Mouse (Mus musculus): ENCODE data around the gene Cisd2.

The Cisd2 gene

DNA sequence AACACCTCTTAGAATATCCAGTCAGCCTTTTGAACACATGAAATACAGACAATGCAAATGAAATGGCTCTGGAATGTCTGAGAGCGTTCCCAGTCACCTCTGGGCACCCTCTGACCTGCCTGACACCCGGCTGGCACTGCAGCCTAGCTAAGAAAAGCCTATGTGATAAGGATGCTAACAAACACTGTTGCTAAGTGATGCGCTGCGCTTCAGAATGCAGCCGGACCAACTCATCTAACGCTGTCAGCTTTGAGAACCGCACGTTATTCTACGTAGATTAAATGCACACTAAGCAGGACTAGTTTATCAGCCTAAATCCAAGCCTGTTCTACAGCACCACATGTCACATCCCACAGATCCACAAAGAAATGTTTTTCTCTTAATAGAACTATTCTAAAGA, 11.9 kb downstream of the Cisd2 start:
- no peak for DNase-seq (ENCODE audit: low read depth in 1 of 2, low spot score in 2 of 2)

DNA sequence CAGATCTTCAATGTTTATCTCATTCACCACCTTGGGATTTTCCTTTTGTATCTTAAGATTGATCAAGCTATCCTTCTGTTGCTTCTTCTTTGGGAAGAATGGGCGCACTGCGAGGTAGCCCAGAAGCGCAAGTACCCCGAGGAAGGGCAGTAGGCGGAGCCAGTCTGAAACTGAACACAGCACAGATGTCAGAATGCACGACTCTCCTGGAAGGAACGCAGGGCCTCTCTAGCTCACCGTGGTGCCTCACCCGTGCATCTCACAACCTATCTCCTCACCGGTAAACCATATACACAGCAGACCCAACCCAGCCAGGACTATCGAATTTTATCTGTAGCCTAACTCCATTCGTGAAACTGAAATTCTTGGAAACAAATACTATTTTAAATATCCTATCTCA, 12.7 kb downstream of the Cisd2 start:
- DNase-seq (ENCODE audit: low read depth in 1 of 2, low spot score in 2 of 2): no peak

DNA sequence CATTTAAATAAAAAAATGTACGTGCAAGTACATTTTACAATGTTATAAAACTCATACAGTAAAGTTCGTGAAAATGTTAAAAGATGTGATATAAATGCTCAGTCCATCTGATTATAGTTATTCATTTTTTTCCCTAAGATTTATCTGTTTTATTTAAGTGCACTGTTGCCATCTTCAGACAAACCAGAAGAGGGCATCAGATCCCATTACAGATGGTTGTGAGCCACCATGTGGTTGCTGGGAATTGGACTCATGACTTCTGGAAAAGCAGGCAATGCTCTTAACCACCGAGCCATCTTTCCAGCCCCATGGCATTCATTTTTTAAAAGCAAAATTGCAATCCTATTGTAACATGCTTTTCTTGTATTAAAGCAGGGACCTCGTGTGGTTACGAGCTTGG, 14.5 kb downstream of the Cisd2 start:
- DNase-seq (ENCODE audit: low read depth in 1 of 2, low spot score in 2 of 2): no peak

- no peak for DNase-seq (ENCODE audit: low read depth in 1 of 2, low spot score in 2 of 2)
Observed at GRCm38 (mm10) chr3:135407351-135407750, 16.4 kb downstream of the Cisd2 start.

DNA sequence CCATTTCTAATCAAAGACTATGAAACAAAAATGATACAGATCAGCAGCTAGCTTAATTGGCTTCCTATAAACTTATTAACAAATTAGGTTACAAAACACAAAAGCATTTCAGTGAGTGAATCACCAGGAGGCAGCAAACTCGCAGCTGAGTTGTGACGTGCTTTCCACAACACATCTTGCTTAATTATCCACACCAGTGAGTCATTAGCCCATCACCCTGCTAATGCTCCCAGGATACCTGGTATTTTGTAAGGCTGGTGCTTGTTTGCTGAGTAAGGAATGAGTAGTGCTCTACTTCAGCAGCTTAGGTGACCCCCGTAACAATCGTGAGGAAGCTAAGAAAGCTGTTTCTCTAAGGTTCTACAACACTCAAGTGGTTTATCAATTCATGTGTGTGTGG, 19.1 kb downstream of the Cisd2 start:
- DNase-seq (ENCODE audit: low read depth in 1 of 2, low spot score in 2 of 2): no peak

- no peak for DNase-seq (ENCODE audit: low read depth in 1 of 2, low spot score in 2 of 2)
Observed at GRCm38 (mm10) chr3:135403856-135404255, 19.9 kb downstream of the Cisd2 start.

DNA sequence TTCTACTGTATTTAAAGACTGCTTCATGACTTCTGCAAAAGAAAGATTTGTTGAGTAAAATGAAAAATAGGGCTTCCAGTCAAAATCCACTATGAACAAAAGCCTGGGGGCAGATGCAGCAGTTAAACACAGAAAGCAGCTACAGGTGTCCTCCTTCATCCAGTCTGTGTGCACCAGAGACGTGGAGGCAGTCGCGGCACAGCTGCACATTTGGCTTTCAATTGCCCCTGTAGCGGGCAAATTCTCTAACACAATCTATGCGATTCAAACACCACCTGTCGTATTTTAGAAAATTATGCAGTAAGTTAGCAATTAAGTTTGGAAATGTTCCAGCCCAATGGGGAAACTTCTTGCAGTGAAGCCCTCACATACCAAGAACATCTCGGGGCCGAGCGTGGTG, 20.5 kb downstream of the Cisd2 start:
- no peak for DNase-seq (ENCODE audit: low read depth in 1 of 2, low spot score in 2 of 2)

GRCm38 (mm10) chr3:135402201-135402658, 21.5 kb downstream of the Cisd2 start:
- DNase-seq (ENCODE audit: low read depth in 1 of 2, low spot score in 2 of 2): peak; percentile 57 to 74

DNA sequence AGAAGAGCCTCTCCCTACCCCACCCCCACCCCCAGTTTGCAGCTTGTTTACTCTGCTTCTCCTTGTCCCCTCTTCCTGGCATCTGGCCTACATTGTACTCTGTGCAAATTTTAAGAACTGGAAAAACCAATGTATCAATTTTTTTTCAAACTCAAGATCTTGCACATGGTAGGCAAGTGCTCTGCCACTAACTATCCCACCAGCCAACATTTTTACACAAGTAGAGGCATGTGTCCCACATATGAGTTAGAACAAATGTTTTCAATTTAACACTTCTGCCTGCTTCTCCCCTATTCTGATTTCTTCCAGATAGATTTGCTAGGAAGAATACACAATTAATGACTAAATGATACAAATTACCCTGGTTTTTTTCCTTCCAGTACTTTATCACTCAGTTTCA, 26.6 kb downstream of the Cisd2 start:
- DNase-seq (ENCODE audit: low read depth in 1 of 2, low spot score in 2 of 2): no peak

DNA sequence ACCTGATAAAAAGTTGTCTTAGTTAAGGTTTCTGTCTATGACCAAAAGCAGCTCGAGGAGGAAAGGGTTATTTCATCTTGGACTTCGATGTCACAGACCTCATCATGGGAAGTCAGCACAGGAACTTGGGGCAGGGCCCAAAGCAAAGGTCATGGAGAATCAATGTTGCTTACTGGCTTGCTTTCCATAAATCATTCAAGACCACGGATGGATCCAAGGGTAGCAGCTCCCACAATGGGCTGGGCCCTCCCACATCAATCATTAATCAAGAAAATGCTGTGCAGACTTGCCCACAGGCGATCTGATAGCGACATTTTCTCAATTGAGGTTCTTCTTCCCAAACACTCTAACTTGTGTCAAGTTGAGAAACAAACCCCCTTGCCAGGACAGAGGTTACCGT, 27.6 kb downstream of the Cisd2 start:
- DNase-seq (ENCODE audit: low read depth in 1 of 2, low spot score in 2 of 2): no peak

DNA sequence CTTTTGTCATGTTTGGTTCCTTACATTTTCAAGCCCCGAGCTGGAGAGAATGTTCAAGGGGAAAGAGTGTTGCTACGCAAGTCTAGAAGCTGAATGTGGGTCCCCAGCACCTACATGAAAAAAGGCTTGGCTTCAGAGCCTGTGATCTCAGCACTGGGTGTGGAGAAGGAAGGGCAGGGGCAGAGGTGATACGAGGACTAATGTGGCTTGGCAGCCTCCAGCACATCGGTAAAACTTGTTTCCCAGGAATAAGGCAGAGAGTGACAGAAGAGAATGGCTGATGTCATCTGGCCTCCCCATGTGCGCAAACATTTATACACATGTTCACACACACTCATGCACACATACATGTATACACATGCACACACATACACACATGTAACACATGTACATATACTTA, 28.6 kb downstream of the Cisd2 start:
- no peak for DNase-seq (ENCODE audit: low read depth in 1 of 2, low spot score in 2 of 2)

- DNase-seq (ENCODE audit: low read depth in 1 of 2, low spot score in 2 of 2): no peak
Observed at GRCm38 (mm10) chr3:135393186-135393585, 30.5 kb downstream of the Cisd2 start.

DNA sequence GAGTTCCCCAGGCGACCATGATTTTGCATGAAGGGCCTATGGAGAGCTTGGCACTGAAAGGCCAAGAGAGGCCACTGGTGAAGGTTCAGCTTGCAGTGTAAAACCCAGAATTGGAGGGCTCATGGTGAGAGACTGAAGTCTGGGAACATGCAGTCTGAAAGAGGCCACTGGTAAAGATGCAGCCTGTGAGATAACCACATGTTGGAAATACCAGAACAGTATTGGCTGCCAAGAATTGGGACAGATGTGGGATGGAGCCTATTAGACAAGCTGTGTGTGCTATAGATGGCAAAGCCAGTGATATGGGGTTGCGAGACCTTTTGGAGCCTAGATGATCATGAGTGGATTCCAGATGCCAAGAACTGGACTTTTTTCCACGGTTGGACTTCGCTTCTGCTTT, 43.9 kb downstream of the Cisd2 start:
- DNase-seq (ENCODE audit: low read depth in 1 of 2, low spot score in 2 of 2): no peak

DNA sequence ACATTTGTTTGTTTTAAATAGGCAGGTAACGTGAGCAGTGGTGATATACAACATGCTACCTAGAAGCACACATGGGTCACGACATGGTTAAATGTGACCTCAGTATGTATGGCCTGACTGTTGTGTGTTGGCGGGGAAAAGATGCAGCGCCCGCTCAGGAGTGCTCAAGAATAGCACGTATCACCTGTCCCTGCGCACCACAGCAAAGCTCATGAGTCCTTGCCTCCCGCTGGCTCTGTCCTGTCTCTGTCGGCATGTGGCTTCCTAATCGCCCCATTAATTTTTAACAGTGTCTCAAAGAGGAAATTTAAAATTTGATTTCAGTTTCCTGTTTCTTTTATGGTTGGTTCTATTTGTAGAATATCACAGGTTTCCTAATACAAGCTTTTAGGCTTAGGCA, 46.3 kb downstream of the Cisd2 start:
- DNase-seq (ENCODE audit: low read depth in 1 of 2, low spot score in 2 of 2): no peak

DNA sequence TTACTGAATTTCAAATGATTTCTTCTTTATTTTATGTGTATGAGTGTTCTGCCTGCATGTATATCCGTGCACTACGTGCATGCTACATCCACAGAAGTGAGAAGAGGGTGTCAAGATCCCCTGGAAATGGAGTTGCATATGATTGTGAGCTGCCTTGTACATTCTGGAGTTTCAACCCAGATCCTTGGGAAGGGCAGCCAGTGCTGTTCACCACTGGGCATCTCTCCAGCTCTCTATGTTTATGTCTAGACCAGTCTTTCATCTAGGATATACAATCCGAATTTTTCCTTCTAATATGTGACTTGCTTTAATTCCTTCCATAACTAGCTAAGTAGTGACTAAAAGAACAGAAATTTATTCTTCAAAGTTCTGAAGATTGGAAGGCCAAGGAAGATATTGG, 47.9 kb downstream of the Cisd2 start:
- DNase-seq (ENCODE audit: low read depth in 1 of 2, low spot score in 2 of 2): no peak

DNA sequence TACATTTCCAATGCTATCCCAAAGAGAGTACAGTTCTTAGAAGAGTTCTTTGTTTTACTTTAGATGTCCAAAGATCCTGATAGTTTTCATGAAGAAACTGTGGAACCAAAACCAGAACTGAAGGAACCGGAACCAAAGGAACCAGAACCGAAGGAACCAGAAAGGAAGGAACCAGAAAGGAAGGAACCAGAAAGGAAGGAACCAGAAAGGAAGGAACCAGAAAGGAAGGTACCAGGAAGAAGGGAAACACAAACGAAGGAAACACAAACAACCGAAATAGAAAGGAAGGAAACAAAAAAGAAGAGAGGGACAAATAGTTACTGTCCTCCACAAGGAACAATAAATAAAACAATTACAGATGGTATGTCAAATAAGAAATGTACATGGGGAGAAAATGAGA, 66.3 kb downstream of the Cisd2 start:
- DNase-seq (ENCODE audit: low read depth in 1 of 2, low spot score in 2 of 2): no peak
